Mouse (Mus musculus): ENCODE results near the gene Flna. TPM values are rescaled to one million over a fixed set of nuclear protein-coding genes. Genes with fewer than 3 reads are reported as not detected.
A peak's percentile ranks its signal among the peaks of the same experiment; 100 is the strongest.

The Flna gene
- 87.8 and 92.0 TPM in 2 replicates for polyA plus RNA-seq (2015; fragmentation: Nextera tagmentation; extraction: Ambion mirVana)

- Histone ChIP-seq H3K4me3 (peak within 1 kb of the TSS; percentile 46), H3K9ac (peak within 1 kb of the TSS; percentile 46), H3K36me3 (no peaks in the 10 kb centered on the region), H3K27ac (replicated peaks) (peak within 1 kb of the TSS; percentile 48), H3K4me2 (peak within 1 kb of the TSS; percentile 67), H3K9me3 (no peaks in the 10 kb centered on the region), H3K27me3 (no peaks in the 10 kb centered on the region), H3K4me1 (replicated peaks) (0 out of 2 replicates have a peak, but pooled peaks cover 7% of the 10 kb centered on the region)
- no peak for ATAC-seq (ENCODE audit: low FRiP score, low read depth)
- 17% methylated on average over 38 of the region's 38 CpGs for WGBS
Observed at GRCm38 (mm10) chrX:74249615-74250014, at the start of gene Flna. Gene Flna (minus strand): TSS chrX:74249820.

DNA sequence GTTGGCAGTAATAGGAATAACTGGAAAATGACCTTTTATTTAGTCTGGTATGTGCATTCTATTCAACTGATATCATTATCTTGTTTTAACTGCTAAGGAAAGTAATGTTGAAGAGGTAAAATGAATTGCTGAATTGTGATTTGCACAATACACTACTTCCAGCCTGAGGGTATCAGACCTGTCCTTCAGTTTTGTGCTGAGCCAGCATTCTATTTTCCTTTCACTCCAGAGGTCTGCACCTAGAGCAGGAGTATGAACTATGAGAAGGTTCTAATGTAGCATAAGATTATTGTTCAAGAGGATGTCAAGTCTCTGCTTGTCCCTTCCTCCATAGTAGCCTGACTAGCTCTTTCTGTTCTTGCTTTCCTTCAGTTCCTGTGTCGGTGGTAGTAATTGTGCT, 48.7 kb upstream of the Flna start:
- WGBS: 81% methylated on average over 1 of the region's 1 CpGs
- Histone ChIP-seq H3K36me3 (peaks cover 21% of the 10 kb centered on the region), H3K9me3 (no peaks in the 10 kb centered on the region), H3K9ac (no peak overlapping the region), H3K4me1 (replicated peaks) (peaks cover 8% of the 10 kb centered on the region), H3K27ac (replicated peaks) (no peak overlapping the region), H3K4me2 (0 out of 2 replicates have a peak overlapping the region, but pooled peaks have one; percentile 15), H3K27me3 (no peaks in the 10 kb centered on the region), H3K4me3 (no peak overlapping the region)
- no peak for ATAC-seq (ENCODE audit: low FRiP score, low read depth)

- 19% methylated on average over 37 of the region's 37 CpGs for WGBS
- Histone ChIP-seq H3K4me2 (peak within 1 kb of the TSS; percentile 63), H3K27ac (replicated peaks) (peak within 1 kb of the TSS; percentile 81), H3K4me3 (peak within 1 kb of the TSS; percentile 73), H3K27me3 (no peaks in the 10 kb centered on the region), H3K9ac (peak within 1 kb of the TSS; percentile 78), H3K9me3 (no peaks in the 10 kb centered on the region), H3K36me3 (peaks cover 8% of the 10 kb centered on the region; the same call in 1 of the 2 replicates), H3K4me1 (replicated peaks) (peaks cover 8% of the 10 kb centered on the region)
- peak; percentile 99 for ATAC-seq (ENCODE audit: low FRiP score, low read depth)
Observed at GRCm38 (mm10) chrX:74296538-74297448, 47.2 kb upstream of the Flna start, which contains the start of gene Atp6ap1. Gene Atp6ap1 (plus strand): TSS chrX:74297097.

DNA sequence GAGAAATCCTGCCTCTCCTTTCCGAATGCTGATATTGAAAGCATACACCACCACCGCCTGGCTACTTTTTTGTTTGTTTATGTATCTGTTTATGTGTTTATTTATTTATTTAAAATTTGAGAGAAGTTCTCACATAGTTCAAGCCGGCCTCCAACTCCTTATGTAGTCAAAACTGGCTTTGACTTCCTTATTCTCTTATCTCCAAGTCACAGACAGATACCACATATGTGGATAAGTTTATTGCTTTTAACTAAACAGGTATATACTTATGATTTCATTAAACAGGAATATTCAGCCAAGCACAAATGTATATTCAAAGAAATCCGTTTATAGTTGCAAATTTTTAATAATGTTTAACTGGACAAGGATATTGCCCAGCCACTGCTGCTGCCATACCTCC, 43.8 kb upstream of the Flna start:
- H3K4me3 ChIP-seq: no peak overlapping the region
- H3K27ac ChIP-seq (replicated peaks): no peak overlapping the region
- H3K36me3 ChIP-seq: peaks cover 4% of the 10 kb centered on the region; the same call in 1 of the 2 replicates
- no peaks in the 10 kb centered on the region for H3K9me3 ChIP-seq
- WGBS: 80% methylated on average over 4 of the region's 4 CpGs
- H3K9ac ChIP-seq: no peak overlapping the region
- H3K4me1 ChIP-seq (replicated peaks): peaks cover 5% of the 10 kb centered on the region
- no peaks in the 10 kb centered on the region for H3K27me3 ChIP-seq
- ATAC-seq (ENCODE audit: low FRiP score, low read depth): no peak
- no peak overlapping the region for H3K4me2 ChIP-seq

DNA sequence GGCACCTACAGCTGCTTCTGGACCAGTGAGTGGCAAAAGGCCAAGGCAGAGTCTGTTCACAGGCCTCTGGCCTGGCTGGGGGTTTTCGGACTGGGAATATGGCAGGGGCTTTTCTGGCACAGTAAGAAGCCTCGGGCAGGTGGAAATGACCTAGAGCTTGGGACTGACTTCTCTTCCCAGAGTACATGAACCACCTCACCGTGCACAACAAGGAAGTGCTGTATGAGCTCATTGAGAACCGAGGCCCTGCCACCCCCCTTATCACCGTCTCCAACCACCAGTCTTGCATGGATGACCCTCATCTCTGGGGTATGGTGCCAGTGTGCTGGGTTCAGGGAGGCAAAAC, 33.4 kb upstream of the Flna start:
- peak overlapping the region; percentile 62 for H3K4me3 ChIP-seq
- H3K27me3 ChIP-seq: no peaks in the 10 kb centered on the region
- H3K36me3 ChIP-seq: no peaks in the 10 kb centered on the region
- peak; percentile 39 for ATAC-seq (ENCODE audit: low FRiP score, low read depth)
- H3K4me1 ChIP-seq (replicated peaks): peaks cover 15% of the 10 kb centered on the region
- peak overlapping the region; percentile 66 for H3K9ac ChIP-seq
- WGBS: 27% methylated on average over 5 of the region's 5 CpGs
- no peaks in the 10 kb centered on the region for H3K9me3 ChIP-seq
- H3K27ac ChIP-seq (replicated peaks): peak overlapping the region; percentile 83
- H3K4me2 ChIP-seq: peak overlapping the region; percentile 70

DNA sequence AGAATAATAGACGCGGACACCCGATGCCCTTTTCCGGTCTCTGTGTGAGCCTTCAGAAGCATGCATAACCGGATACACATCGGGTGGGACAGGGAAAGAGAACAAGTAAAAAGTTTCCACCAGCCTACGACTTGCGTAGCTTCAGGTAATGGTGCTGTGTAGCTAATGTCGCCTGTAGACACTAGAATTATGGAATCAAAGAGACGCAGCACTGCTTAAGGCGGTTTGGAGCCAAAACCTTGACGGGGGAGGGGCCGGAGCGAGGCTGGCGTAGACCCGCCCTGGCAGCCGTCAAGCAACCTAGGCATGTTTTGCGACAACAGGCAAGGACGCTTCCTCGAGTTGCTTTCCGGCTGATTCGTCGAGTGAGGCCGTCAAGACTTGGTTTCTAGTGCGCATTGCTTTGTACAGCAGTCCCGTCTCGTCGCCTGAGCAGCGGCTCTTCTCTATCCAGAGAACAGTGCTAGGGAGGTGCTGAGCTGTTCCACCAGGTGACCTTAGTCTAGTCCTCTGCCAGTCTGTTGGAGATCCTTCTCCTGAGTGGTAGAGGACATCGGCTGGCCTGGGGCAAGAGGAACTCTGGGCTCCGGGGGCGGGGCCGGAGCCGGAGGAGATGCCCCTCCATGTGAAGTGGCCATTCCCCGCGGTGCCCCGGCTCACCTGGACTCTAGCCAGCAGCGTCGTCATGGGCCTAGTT, 32.9 kb upstream of the Flna start:
- Histone ChIP-seq H3K27me3 (no peaks in the 10 kb centered on the region), H3K27ac (replicated peaks) (peak overlapping the region; percentile 83), H3K9ac (peak overlapping the region; percentile 66), H3K4me2 (peak overlapping the region; percentile 70), H3K4me1 (replicated peaks) (peaks cover 15% of the 10 kb centered on the region), H3K36me3 (no peaks in the 10 kb centered on the region), H3K9me3 (no peaks in the 10 kb centered on the region), H3K4me3 (peak overlapping the region; percentile 62)
- peak; percentile 87 for ATAC-seq (ENCODE audit: low FRiP score, low read depth)
- 24% methylated on average over 39 of the region's 39 CpGs for WGBS

GRCm38 (mm10) chrX:74281732-74282394, 32.2 kb upstream of the Flna start, which contains the start of the genes Taz and Dnase1l1:
Gene Taz (plus strand): TSS chrX:74281912.
Gene Dnase1l1 (minus strand): TSS chrX:74282337.
- Histone ChIP-seq H3K27me3 (no peaks in the 10 kb centered on the region), H3K4me1 (replicated peaks) (peaks cover 15% of the 10 kb centered on the region), H3K4me3 (peak within 1 kb of the TSS; percentile 62), H3K27ac (replicated peaks) (peak within 1 kb of the TSS; percentile 83), H3K9ac (peak within 1 kb of the TSS; percentile 66), H3K4me2 (peak within 1 kb of the TSS; percentile 70), H3K36me3 (no peaks in the 10 kb centered on the region), H3K9me3 (no peaks in the 10 kb centered on the region)
- peak; percentile 67 for ATAC-seq (ENCODE audit: low FRiP score, low read depth)
- 18% methylated on average over 16 of the region's 16 CpGs for whole genome bisulfite sequencing

DNA sequence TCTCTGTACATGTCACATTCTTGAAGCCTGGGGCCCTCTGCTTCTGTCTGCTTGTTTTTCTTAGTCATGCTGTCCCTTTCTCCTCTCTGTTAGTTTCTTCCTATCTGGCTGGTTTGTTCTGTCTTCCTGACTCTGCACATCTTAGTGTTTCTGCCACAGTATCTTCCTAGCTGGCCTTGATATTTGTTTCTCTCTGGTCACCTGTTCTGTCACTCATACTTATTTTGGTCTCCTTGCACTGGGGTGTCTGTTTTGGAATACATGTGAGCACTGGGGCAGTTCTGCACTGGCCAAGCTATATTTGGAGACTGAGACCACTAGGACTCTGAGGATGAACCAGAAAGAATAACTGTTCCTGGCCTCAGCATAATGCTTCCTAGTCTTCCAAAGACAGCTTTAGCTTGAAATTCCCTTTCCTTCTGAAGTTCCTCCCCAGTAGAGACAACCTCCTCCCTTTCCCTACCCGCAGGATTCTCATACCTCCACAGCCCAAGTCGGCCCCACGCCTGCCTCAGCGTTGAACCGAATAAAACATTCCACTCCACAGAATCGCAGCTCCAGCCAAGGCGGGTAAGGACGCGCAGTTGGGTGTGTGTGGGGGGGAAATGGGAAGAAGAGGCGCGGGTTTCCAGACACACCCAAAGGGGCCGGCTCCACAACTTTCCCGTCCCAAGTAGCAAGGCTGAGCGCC, 31.6 kb upstream of the Flna start:
- ATAC-seq (ENCODE audit: low FRiP score, low read depth): no peak
- peak overlapping the region; percentile 83 for H3K27ac ChIP-seq (replicated peaks)
- 24% methylated on average over 14 of the region's 14 CpGs for WGBS

GRCm38 (mm10) chrX:74277916-74278315, 28.3 kb upstream of the Flna start:
- Histone ChIP-seq H3K36me3 (no peaks in the 10 kb centered on the region), H3K4me1 (replicated peaks) (peaks cover 6% of the 10 kb centered on the region; the same call in 1 of the 2 replicates), H3K9ac (no peak overlapping the region), H3K27me3 (no peaks in the 10 kb centered on the region), H3K9me3 (no peaks in the 10 kb centered on the region), H3K4me3 (no peak overlapping the region), H3K27ac (replicated peaks) (no peak overlapping the region), H3K4me2 (no peak overlapping the region)
- no peak for ATAC-seq (ENCODE audit: low FRiP score, low read depth)
- 83% methylated on average over 8 of the region's 8 CpGs for WGBS

More for the DNA sequence above, 31.6 kb upstream of the Flna start:
- Histone ChIP-seq H3K9ac (peak overlapping the region; percentile 66), H3K4me1 (replicated peaks) (peaks cover 15% of the 10 kb centered on the region), H3K4me3 (peak overlapping the region; percentile 62), H3K4me2 (peak overlapping the region; percentile 70), H3K27me3 (no peaks in the 10 kb centered on the region), H3K9me3 (no peaks in the 10 kb centered on the region), H3K36me3 (no peaks in the 10 kb centered on the region)

- H3K9ac ChIP-seq: no peak overlapping the region
- peaks cover 8% of the 10 kb centered on the region for H3K4me1 ChIP-seq (replicated peaks)
- H3K9me3 ChIP-seq: no peaks in the 10 kb centered on the region
- H3K36me3 ChIP-seq: peaks cover 2% of the 10 kb centered on the region; the same call in 1 of the 2 replicates
- no peak for ATAC-seq (ENCODE audit: low FRiP score, low read depth)
- no peak overlapping the region for H3K4me3 ChIP-seq
- no peak overlapping the region for H3K4me2 ChIP-seq
- H3K27me3 ChIP-seq: no peaks in the 10 kb centered on the region
- H3K27ac ChIP-seq (replicated peaks): no peak overlapping the region
- 33% methylated on average over 10 of the region's 10 CpGs for WGBS
Observed at GRCm38 (mm10) chrX:74273422-74274322, 24.1 kb upstream of the Flna start.
